Mouse (Mus musculus): Measurements from ENCODE around the gene Cyp19a1. TPM values are rescaled to one million over a fixed set of nuclear protein-coding genes. Genes with fewer than 3 reads are reported as not detected.

Cyp19a1 gene
- polyA plus RNA-seq, 1 experiment from 2014 or later: not detected

- Histone ChIP-seq H3K36me3 (ENCODE audit: control insufficient read depth, insufficient read depth) (no peaks in the 10 kb centered on the region), H3K9ac (ENCODE audit: low read depth, low read length) (no peak overlapping the region), H3K27ac (ENCODE audit: low read depth, low read length) (no peak overlapping the region), H3K4me3 (ENCODE audit: low read depth, low read length) (no peak overlapping the region), H3K27me3 (replicated peaks; ENCODE audit: control insufficient read depth, insufficient read depth, low read length) (peaks cover 11% of the 10 kb centered on the region), H3K4me1 (replicated peaks; ENCODE audit: control insufficient read depth, insufficient read depth, low read length) (no peaks in the 10 kb centered on the region), H3K4me2 (replicated peaks; ENCODE audit: low read depth) (no peak overlapping the region), H3K9me3 (ENCODE audit: control insufficient read depth) (no peaks in the 10 kb centered on the region)
- no peak for TF ChIP-seq CTCF (IDR thresholded peaks at IDR 0.05; ENCODE audit: low read depth)
- 74% methylated on average over 5 of the region's 5 CpGs for WGBS
- no peak for ATAC-seq
These were observed 19.9 kb upstream of the Cyp19a1 start for GRCm38 (mm10) chr9:54287804-54288203.

- H3K27ac ChIP-seq (ENCODE audit: low read depth, low read length): no peak within 1 kb of the TSS
- peaks cover 11% of the 10 kb centered on the region for H3K27me3 ChIP-seq (replicated peaks; ENCODE audit: control insufficient read depth, insufficient read depth, low read length)
- H3K9ac ChIP-seq (ENCODE audit: low read depth, low read length): no peak within 1 kb of the TSS
- TF ChIP-seq CTCF (IDR thresholded peaks at IDR 0.05; ENCODE audit: low read depth): no peak
- no peaks in the 10 kb centered on the region for H3K4me1 ChIP-seq (replicated peaks; ENCODE audit: control insufficient read depth, insufficient read depth, low read length)
- WGBS: 3% methylated on average over 61 of the region's 61 CpGs
- peak within 1 kb of the TSS; percentile 47 for H3K4me2 ChIP-seq (replicated peaks; ENCODE audit: low read depth)
- H3K36me3 ChIP-seq (ENCODE audit: control insufficient read depth, insufficient read depth): no peaks in the 10 kb centered on the region
- H3K4me3 ChIP-seq (ENCODE audit: low read depth, low read length): no peak within 1 kb of the TSS
- H3K9me3 ChIP-seq (ENCODE audit: control insufficient read depth): no peaks in the 10 kb centered on the region
- no peak for ATAC-seq
These were observed 18.5 kb upstream of the Cyp19a1 start, which contains the start of gene Gldn for GRCm38 (mm10) chr9:54286331-54286987. TSS of gene Gldn (plus strand) at chr9:54286486.

GRCm38 (mm10) chr9:54279046-54279589 is 11.2 kb upstream of the Cyp19a1 start:
- H3K36me3 ChIP-seq (ENCODE audit: control insufficient read depth, insufficient read depth): no peaks in the 10 kb centered on the region
- no peaks in the 10 kb centered on the region for H3K9me3 ChIP-seq (ENCODE audit: control insufficient read depth)
- H3K4me2 ChIP-seq (replicated peaks; ENCODE audit: low read depth): no peak overlapping the region
- no peaks in the 10 kb centered on the region for H3K27me3 ChIP-seq (replicated peaks; ENCODE audit: control insufficient read depth, insufficient read depth, low read length)
- no peak overlapping the region for H3K4me3 ChIP-seq (ENCODE audit: low read depth, low read length)
- no peak overlapping the region for H3K27ac ChIP-seq (ENCODE audit: low read depth, low read length)
- H3K9ac ChIP-seq (ENCODE audit: low read depth, low read length): no peak overlapping the region
- H3K4me1 ChIP-seq (replicated peaks; ENCODE audit: control insufficient read depth, insufficient read depth, low read length): no peaks in the 10 kb centered on the region
- no peak for ATAC-seq
- TF ChIP-seq CTCF (IDR thresholded peaks at IDR 0.05; ENCODE audit: low read depth): no peak
- 81% methylated on average over 12 of the region's 12 CpGs for WGBS

GRCm38 (mm10) chr9:54275283-54275682 is 7.4 kb upstream of the Cyp19a1 start:
- H3K4me1 ChIP-seq (replicated peaks; ENCODE audit: control insufficient read depth, insufficient read depth, low read length): no peaks in the 10 kb centered on the region
- no peak overlapping the region for H3K4me3 ChIP-seq (ENCODE audit: low read depth, low read length)
- H3K27ac ChIP-seq (ENCODE audit: low read depth, low read length): no peak overlapping the region
- H3K36me3 ChIP-seq (ENCODE audit: control insufficient read depth, insufficient read depth): no peaks in the 10 kb centered on the region
- no peak overlapping the region for H3K4me2 ChIP-seq (replicated peaks; ENCODE audit: low read depth)
- ATAC-seq: no peak
- H3K9me3 ChIP-seq (ENCODE audit: control insufficient read depth): no peaks in the 10 kb centered on the region
- TF ChIP-seq CTCF (IDR thresholded peaks at IDR 0.05; ENCODE audit: low read depth): no peak
- no peaks in the 10 kb centered on the region for H3K27me3 ChIP-seq (replicated peaks; ENCODE audit: control insufficient read depth, insufficient read depth, low read length)
- no peak overlapping the region for H3K9ac ChIP-seq (ENCODE audit: low read depth, low read length)
- WGBS: 85% methylated on average over 4 of the region's 4 CpGs

- no peaks in the 10 kb centered on the region for H3K27me3 ChIP-seq (replicated peaks; ENCODE audit: control insufficient read depth, insufficient read depth, low read length)
- no peaks in the 10 kb centered on the region for H3K4me1 ChIP-seq (replicated peaks; ENCODE audit: control insufficient read depth, insufficient read depth, low read length)
- no peak overlapping the region for H3K9ac ChIP-seq (ENCODE audit: low read depth, low read length)
- no peaks in the 10 kb centered on the region for H3K9me3 ChIP-seq (ENCODE audit: control insufficient read depth)
- no peak overlapping the region for H3K27ac ChIP-seq (ENCODE audit: low read depth, low read length)
- H3K4me2 ChIP-seq (replicated peaks; ENCODE audit: low read depth): no peak overlapping the region
- no peak overlapping the region for H3K4me3 ChIP-seq (ENCODE audit: low read depth, low read length)
- TF ChIP-seq CTCF (IDR thresholded peaks at IDR 0.05; ENCODE audit: low read depth): no peak
- WGBS: 41% methylated on average over 5 of the region's 5 CpGs
- no peak for ATAC-seq
- no peaks in the 10 kb centered on the region for H3K36me3 ChIP-seq (ENCODE audit: control insufficient read depth, insufficient read depth)
These were observed 3.0 kb upstream of the Cyp19a1 start for GRCm38 (mm10) chr9:54270889-54271288.

GRCm38 (mm10) chr9:54269987-54270386 is 2.1 kb upstream of the Cyp19a1 start:
- no peak overlapping the region for H3K27ac ChIP-seq (ENCODE audit: low read depth, low read length)
- no peaks in the 10 kb centered on the region for H3K27me3 ChIP-seq (replicated peaks; ENCODE audit: control insufficient read depth, insufficient read depth, low read length)
- H3K4me1 ChIP-seq (replicated peaks; ENCODE audit: control insufficient read depth, insufficient read depth, low read length): no peaks in the 10 kb centered on the region
- no peak overlapping the region for H3K9ac ChIP-seq (ENCODE audit: low read depth, low read length)
- no peak overlapping the region for H3K4me2 ChIP-seq (replicated peaks; ENCODE audit: low read depth)
- ATAC-seq: no peak
- TF ChIP-seq CTCF (IDR thresholded peaks at IDR 0.05; ENCODE audit: low read depth): no peak
- H3K36me3 ChIP-seq (ENCODE audit: control insufficient read depth, insufficient read depth): no peaks in the 10 kb centered on the region
- H3K9me3 ChIP-seq (ENCODE audit: control insufficient read depth): no peaks in the 10 kb centered on the region
- 53% methylated on average over 6 of the region's 6 CpGs for WGBS
- H3K4me3 ChIP-seq (ENCODE audit: low read depth, low read length): no peak overlapping the region
